Mouse (Mus musculus) E14TG2a.4 (cell line): ENCODE measurements around the gene Ube2e3.
A peak's percentile ranks its signal among the peaks of the same experiment; 100 is the strongest.

Experiments
- H3K27me3 ChIP-seq: 2 replicates; pipeline ENCODE4 v1.6.1; 2014; ENCODE audit warnings: low read length, control low read depth; ENCODE audit not compliant: insufficient read depth
- H3K36me3 ChIP-seq: 2 replicates; pipeline ENCODE4 v1.6.1; 2014; ENCODE audit warnings: low read length, control low read depth; ENCODE audit not compliant: insufficient read depth
- H3K4me1 ChIP-seq: replicated peaks from 2 replicates; pipeline ENCODE4 v1.6.1; 2014; ENCODE audit warnings: low read depth, low read length, control low read depth
- H3K4me3 ChIP-seq: replicated peaks from 2 replicates; pipeline ENCODE4 v1.5.1; 2014; ENCODE audit warnings: mild to moderate bottlenecking, low read length
- H3K9me3 ChIP-seq: 2 replicates; pipeline ENCODE4 v1.6.1; 2014; ENCODE audit warnings: low read length, control low read depth
- CTCF ChIP-seq: conservative IDR thresholded peaks from 2 replicates; pipeline ENCODE4 v1.5.1; 2014; ENCODE audit warnings: low read length
- NANOG ChIP-seq: IDR thresholded peaks from 2 replicates; pipeline ENCODE4 v1.6.1; 2014; ENCODE audit warnings: borderline replicate concordance, low read length, mixed read lengths
- POU5F1 ChIP-seq: IDR thresholded peaks from 2 replicates; pipeline ENCODE4 v1.6.1; 2014; ENCODE audit warnings: low read length, borderline replicate concordance

Gene Ube2e3

GRCm38 (mm10) chr2:78867726-78868510, at the start of gene Ube2e3:
TSS of gene Ube2e3 (plus strand) at chr2:78868124.
- Histone ChIP-seq H3K4me3 (peak within 1 kb of the TSS; percentile 82), H3K4me1 (peaks cover 32% of the 10 kb centered on the region), H3K9me3 (no peaks in the 10 kb centered on the region), H3K27me3 (peaks cover 5% of the 10 kb centered on the region; the same call in 1 of the 2 replicates), H3K36me3 (peaks cover 24% of the 10 kb centered on the region)
- no peak for TF ChIP-seq NANOG
- TF ChIP-seq POU5F1, result no peak
- TF ChIP-seq CTCF, result no peak

- peaks cover 5% of the 10 kb centered on the region; the same call in 1 of the 2 replicates for H3K9me3 ChIP-seq
- no peaks in the 10 kb centered on the region for H3K4me1 ChIP-seq
Measured at GRCm38 (mm10) chr2:78829887-78830286, 38.0 kb upstream of the Ube2e3 start.

GRCm38 (mm10) chr2:78841494-78842224, 26.3 kb upstream of the Ube2e3 start:
- Histone ChIP-seq H3K27me3 (no peaks in the 10 kb centered on the region), H3K4me1 (no peaks in the 10 kb centered on the region), H3K9me3 (no peaks in the 10 kb centered on the region), H3K4me3 (no peak overlapping the region), H3K36me3 (no peaks in the 10 kb centered on the region)
- TF ChIP-seq POU5F1, result no peak
- TF ChIP-seq NANOG, result no peak
- TF ChIP-seq CTCF, result no peak

More at GRCm38 (mm10) chr2:78829887-78830286, 38.0 kb upstream of the Ube2e3 start:
- Histone ChIP-seq H3K36me3 (no peaks in the 10 kb centered on the region), H3K27me3 (no peaks in the 10 kb centered on the region), H3K4me3 (no peak overlapping the region)
- TF ChIP-seq NANOG (no peak), CTCF (no peak), POU5F1 (no peak)

GRCm38 (mm10) chr2:78844365-78844764, 23.6 kb upstream of the Ube2e3 start:
- Histone ChIP-seq H3K36me3 (no peaks in the 10 kb centered on the region), H3K4me1 (no peaks in the 10 kb centered on the region), H3K27me3 (no peaks in the 10 kb centered on the region), H3K9me3 (no peaks in the 10 kb centered on the region), H3K4me3 (no peak overlapping the region)
- TF ChIP-seq NANOG, result no peak
- TF ChIP-seq CTCF, result no peak
- no peak for TF ChIP-seq POU5F1

GRCm38 (mm10) chr2:78845274-78845673, 22.6 kb upstream of the Ube2e3 start:
- H3K27me3 ChIP-seq, result no peaks in the 10 kb centered on the region
- no peaks in the 10 kb centered on the region for H3K4me1 ChIP-seq
- no peak for TF ChIP-seq POU5F1
- no peak for TF ChIP-seq CTCF
- no peak for TF ChIP-seq NANOG
- no peak overlapping the region for H3K4me3 ChIP-seq
- H3K9me3 ChIP-seq, result no peaks in the 10 kb centered on the region
- H3K36me3 ChIP-seq, result no peaks in the 10 kb centered on the region

GRCm38 (mm10) chr2:78845717-78846116, 22.2 kb upstream of the Ube2e3 start:
- H3K4me3 ChIP-seq, result no peak overlapping the region
- H3K4me1 ChIP-seq, result no peaks in the 10 kb centered on the region
- no peaks in the 10 kb centered on the region for H3K36me3 ChIP-seq
- no peaks in the 10 kb centered on the region for H3K9me3 ChIP-seq
- TF ChIP-seq POU5F1, result no peak
- TF ChIP-seq CTCF, result no peak
- no peak for TF ChIP-seq NANOG
- H3K27me3 ChIP-seq, result no peaks in the 10 kb centered on the region

GRCm38 (mm10) chr2:78854315-78854714, 13.6 kb upstream of the Ube2e3 start:
- Histone ChIP-seq H3K4me3 (no peak overlapping the region), H3K27me3 (no peaks in the 10 kb centered on the region), H3K36me3 (no peaks in the 10 kb centered on the region), H3K4me1 (no peaks in the 10 kb centered on the region), H3K9me3 (no peaks in the 10 kb centered on the region)
- TF ChIP-seq POU5F1 (no peak), CTCF (no peak), NANOG (no peak)

- no peak overlapping the region for H3K4me3 ChIP-seq
- H3K36me3 ChIP-seq, result no peaks in the 10 kb centered on the region
- no peaks in the 10 kb centered on the region for H3K9me3 ChIP-seq
- TF ChIP-seq CTCF (no peak), NANOG (no peak), POU5F1 (no peak)
- H3K27me3 ChIP-seq, result no peaks in the 10 kb centered on the region
- no peaks in the 10 kb centered on the region for H3K4me1 ChIP-seq
Measured at GRCm38 (mm10) chr2:78858628-78859027, 9.3 kb upstream of the Ube2e3 start.
